Mouse (Mus musculus) forebrain, embryonic 10.5 days (tissue): ENCODE measurements around the gene Gucy2d. TPM values are rescaled to one million over a fixed set of nuclear protein-coding genes. Genes with fewer than 3 reads are reported as not detected.

Experiments used
- DNase-seq: peaks from one replicate; pipeline ENCODE4 v3.0.0-alpha.2; 2017; ENCODE audit warnings: low spot score; ENCODE audit errors: extremely low spot score
- H3K27ac ChIP-seq: fragments of 300-500 bp; sonication (generic); 2 replicates; pipeline ENCODE4 v1.5.1; 2016; ENCODE audit warnings: mild to moderate bottlenecking
- H3K27me3 ChIP-seq: fragments of 300-500 bp; sonication (generic); 2 replicates; pipeline ENCODE4 v1.6.1; 2016; ENCODE audit warnings: mild to moderate bottlenecking; ENCODE audit not compliant: poor library complexity, severe bottlenecking
- H3K36me3 ChIP-seq: fragments of 300-500 bp; sonication (generic); replicated peaks from 2 replicates; pipeline ENCODE4 v1.6.1; 2016; ENCODE audit warnings: mild to moderate bottlenecking, moderate library complexity
- H3K4me1 ChIP-seq: fragments of 300-500 bp; sonication (generic); 2 replicates; pipeline ENCODE4 v1.6.1; 2016
- H3K4me3 ChIP-seq: fragments of 300-500 bp; sonication (generic); 2 replicates; pipeline ENCODE4 v1.5.1; 2016; ENCODE audit warnings: mild to moderate bottlenecking, moderate library complexity
- H3K9me3 ChIP-seq: fragments of 300-500 bp; sonication (generic); 2 replicates; pipeline ENCODE4 v1.6.1; 2016; ENCODE audit warnings: mild to moderate bottlenecking, moderate library complexity
- WGBS: fragments of 180-500 bp; shearing (Covaris S2); methylation state at CpG from one replicate; pipeline ENCODE4 v1.1.7; 2016; 5-methylcytosine and 5-hydroxymethylcytosine counted together
- polyA plus RNA-seq: library from polyadenylated mRNA; unstranded; fragments of >200 nt; fragmentation: Nextera tagmentation; extraction: Ambion mirVana; gene quantifications from 2 replicates; pipeline ENCODE4 v1.2.1, GENCODE M21; 2016

Gene Gucy2d
- not detected in 2 replicates for polyA plus RNA-seq

- no peak for DNase-seq
- WGBS = 52% methylated on average over 10 of the region's 10 CpGs
- no peaks in the 10 kb centered on the region for H3K9me3 ChIP-seq
- H3K27me3 ChIP-seq = no peaks in the 10 kb centered on the region
- H3K4me3 ChIP-seq = no peak within 1 kb of the TSS
- H3K4me1 ChIP-seq = 0 out of 2 replicates have a peak, but pooled peaks cover 3% of the 10 kb centered on the region
- H3K36me3 ChIP-seq = no peaks in the 10 kb centered on the region
- no peak within 1 kb of the TSS for H3K27ac ChIP-seq
Observed at GRCm38 (mm10) chr7:98439956-98440466, at the start of gene Gucy2d. TSS of gene Gucy2d (plus strand) at chr7:98440416.

GRCm38 (mm10) chr7:98390486-98390885 lies 49.7 kb upstream of the Gucy2d start:
- no peak overlapping the region for H3K27ac ChIP-seq
- H3K9me3 ChIP-seq = no peaks in the 10 kb centered on the region
- H3K36me3 ChIP-seq = no peaks in the 10 kb centered on the region
- H3K4me1 ChIP-seq = no peaks in the 10 kb centered on the region
- H3K27me3 ChIP-seq = no peaks in the 10 kb centered on the region
- H3K4me3 ChIP-seq = no peak overlapping the region
- DNase-seq = no peak
- WGBS = 79% methylated on average over 2 of the region's 2 CpGs

GRCm38 (mm10) chr7:98391351-98391936 lies 48.8 kb upstream of the Gucy2d start:
- no peak for DNase-seq
- H3K27ac ChIP-seq = no peak overlapping the region
- no peaks in the 10 kb centered on the region for H3K36me3 ChIP-seq
- WGBS = 88% methylated on average over 7 of the region's 7 CpGs
- H3K9me3 ChIP-seq = no peaks in the 10 kb centered on the region
- no peaks in the 10 kb centered on the region for H3K27me3 ChIP-seq
- H3K4me1 ChIP-seq = 0 out of 2 replicates have a peak, but pooled peaks cover 3% of the 10 kb centered on the region
- no peak overlapping the region for H3K4me3 ChIP-seq

- Histone ChIP-seq H3K36me3 (no peaks in the 10 kb centered on the region), H3K9me3 (no peaks in the 10 kb centered on the region), H3K27ac (no peak overlapping the region), H3K4me3 (no peak overlapping the region), H3K4me1 (0 out of 2 replicates have a peak, but pooled peaks cover 3% of the 10 kb centered on the region), H3K27me3 (no peaks in the 10 kb centered on the region)
- no peak for DNase-seq
- 92% methylated on average over 8 of the region's 8 CpGs for WGBS
Observed at GRCm38 (mm10) chr7:98392466-98393201, 47.6 kb upstream of the Gucy2d start.

- no peak overlapping the region for H3K27ac ChIP-seq
- no peaks in the 10 kb centered on the region for H3K27me3 ChIP-seq
- no peaks in the 10 kb centered on the region for H3K36me3 ChIP-seq
- H3K9me3 ChIP-seq = peaks cover 4% of the 10 kb centered on the region; the same call in 1 of the 2 replicates
- peaks cover 20% of the 10 kb centered on the region for H3K4me1 ChIP-seq
- DNase-seq = no peak
- no peak overlapping the region for H3K4me3 ChIP-seq
- WGBS = 56% methylated on average over 15 of the region's 15 CpGs
Observed at GRCm38 (mm10) chr7:98402582-98403574, 37.3 kb upstream of the Gucy2d start.

GRCm38 (mm10) chr7:98403996-98404395 lies 36.2 kb upstream of the Gucy2d start:
- Histone ChIP-seq H3K4me1 (peaks cover 24% of the 10 kb centered on the region), H3K27me3 (no peaks in the 10 kb centered on the region), H3K27ac (peak overlapping the region; percentile 32), H3K4me3 (no peak overlapping the region), H3K9me3 (peaks cover 4% of the 10 kb centered on the region; the same call in 1 of the 2 replicates), H3K36me3 (no peaks in the 10 kb centered on the region)
- DNase-seq = no peak
- 67% methylated on average over 4 of the region's 4 CpGs for WGBS

- Histone ChIP-seq H3K4me3 (no peak overlapping the region), H3K36me3 (no peaks in the 10 kb centered on the region), H3K27me3 (no peaks in the 10 kb centered on the region), H3K27ac (no peak overlapping the region), H3K4me1 (peaks cover 20% of the 10 kb centered on the region), H3K9me3 (no peaks in the 10 kb centered on the region)
- 84% methylated on average over 5 of the region's 5 CpGs for WGBS
- DNase-seq = no peak
Observed at GRCm38 (mm10) chr7:98407615-98408014, 32.6 kb upstream of the Gucy2d start.

GRCm38 (mm10) chr7:98413115-98413514 lies 27.1 kb upstream of the Gucy2d start:
- no peaks in the 10 kb centered on the region for H3K9me3 ChIP-seq
- peaks cover 15% of the 10 kb centered on the region for H3K4me1 ChIP-seq
- H3K36me3 ChIP-seq = no peaks in the 10 kb centered on the region
- H3K27ac ChIP-seq = no peak overlapping the region
- no peaks in the 10 kb centered on the region for H3K27me3 ChIP-seq
- no peak for DNase-seq
- no peak overlapping the region for H3K4me3 ChIP-seq
- 84% methylated on average over 4 of the region's 4 CpGs for WGBS

- Histone ChIP-seq H3K4me1 (peaks cover 22% of the 10 kb centered on the region), H3K4me3 (no peak overlapping the region), H3K27me3 (no peaks in the 10 kb centered on the region), H3K27ac (no peak overlapping the region; the same call in 1 of the 2 replicates), H3K36me3 (no peaks in the 10 kb centered on the region), H3K9me3 (no peaks in the 10 kb centered on the region)
- WGBS = 53% methylated on average over 3 of the region's 3 CpGs
- DNase-seq = no peak
Observed at GRCm38 (mm10) chr7:98415550-98415949, 24.7 kb upstream of the Gucy2d start.

- 85% methylated on average over 4 of the region's 4 CpGs for WGBS
- no peaks in the 10 kb centered on the region for H3K36me3 ChIP-seq
- H3K4me1 ChIP-seq = peaks cover 22% of the 10 kb centered on the region
- no peak overlapping the region for H3K4me3 ChIP-seq
- H3K9me3 ChIP-seq = no peaks in the 10 kb centered on the region
- DNase-seq = no peak
- H3K27me3 ChIP-seq = no peaks in the 10 kb centered on the region
- no peak overlapping the region for H3K27ac ChIP-seq
Observed at GRCm38 (mm10) chr7:98416020-98416419, 24.2 kb upstream of the Gucy2d start.

- Histone ChIP-seq H3K4me3 (no peak overlapping the region), H3K27me3 (no peaks in the 10 kb centered on the region), H3K9me3 (no peaks in the 10 kb centered on the region), H3K27ac (no peak overlapping the region), H3K4me1 (peaks cover 22% of the 10 kb centered on the region), H3K36me3 (no peaks in the 10 kb centered on the region)
- 87% methylated on average over 17 of the region's 17 CpGs for WGBS
- no peak for DNase-seq
Observed at GRCm38 (mm10) chr7:98418031-98418805, 22.0 kb upstream of the Gucy2d start.

GRCm38 (mm10) chr7:98419366-98419765 lies 20.9 kb upstream of the Gucy2d start:
- no peak overlapping the region for H3K4me3 ChIP-seq
- no peaks in the 10 kb centered on the region for H3K36me3 ChIP-seq
- H3K9me3 ChIP-seq = no peaks in the 10 kb centered on the region
- 78% methylated on average over 5 of the region's 5 CpGs for WGBS
- H3K27me3 ChIP-seq = no peaks in the 10 kb centered on the region
- DNase-seq = no peak
- H3K27ac ChIP-seq = peak overlapping the region; percentile 61; the same call in 1 of the 2 replicates
- H3K4me1 ChIP-seq = peaks cover 28% of the 10 kb centered on the region
